Mouse (Mus musculus) MEL (cell line): ENCODE results near the gene Rlf. TPM values are rescaled to one million over a fixed set of nuclear protein-coding genes. Genes with fewer than 3 reads are reported as not detected.
A peak's percentile ranks its signal among the peaks of the same experiment; 100 is the strongest.

Experiments used
- DNase-seq: peaks from one replicate; pipeline ENCODE4 v3.0.0; 2011; ENCODE audit warnings: low read depth, low spot score
- H3K27ac ChIP-seq: 2 replicates; pipeline ENCODE4 v1.5.1; 2012; ENCODE audit warnings: low read depth, mild to moderate bottlenecking, control low read depth, low read length, moderate library complexity; ENCODE audit not compliant: control insufficient read depth
- H3K27me3 ChIP-seq, 2 experiments: fragments of 150-350 bp in 1 of 2; sonication (generic) in 1 of 2; 2 replicates each; pipeline ENCODE4 v1.6.1; 2012; ENCODE audit warnings: low read length in 2 of 2, mild to moderate bottlenecking in 2 of 2, improper control_type of control experiment in 1 of 2, moderate library complexity in 1 of 2; ENCODE audit not compliant: insufficient read depth in 2 of 2, control insufficient read depth in 1 of 2
- H3K36me3 ChIP-seq, 2 experiments: 2 replicates each; pipeline ENCODE4 v1.6.1; 2012 to 2014; ENCODE audit warnings: low read length in 2 of 2, improper control_type of control experiment in 1 of 2, inconsistent platforms in 1 of 2, mild to moderate bottlenecking in 1 of 2; ENCODE audit not compliant: insufficient read depth in 2 of 2, control insufficient read depth in 1 of 2
- H3K4me1 ChIP-seq, 2 experiments: fragments of 150-350 bp in 1 of 2; sonication (generic) in 1 of 2; 2 replicates each; pipeline ENCODE4 v1.6.1; 2012; ENCODE audit warnings: low read length in 2 of 2, improper control_type of control experiment in 1 of 2, mild to moderate bottlenecking in 1 of 2; ENCODE audit not compliant: insufficient read depth in 2 of 2, control insufficient read depth in 1 of 2
- H3K4me3 ChIP-seq, 2 experiments: fragments of 150-350 bp in 1 of 2; sonication (generic) in 1 of 2; 2 replicates each; pipeline ENCODE4 v1.5.1; 2012; ENCODE audit warnings: low read depth in 2 of 2, low read length in 2 of 2, mild to moderate bottlenecking in 2 of 2, moderate library complexity in 2 of 2, control low read depth in 1 of 2, improper control_type of control experiment in 1 of 2; ENCODE audit not compliant: control insufficient read depth in 1 of 2, insufficient read depth in 1 of 2
- H3K79me2 ChIP-seq: 2 replicates; pipeline ENCODE4 v1.6.1; 2012; ENCODE audit warnings: mild to moderate bottlenecking, low read length, moderate library complexity; ENCODE audit not compliant: control insufficient read depth, poor library complexity, insufficient read depth
- H3K9ac ChIP-seq: 2 replicates; pipeline ENCODE4 v1.6.1; 2012; ENCODE audit warnings: low read depth, mild to moderate bottlenecking, control low read depth, low read length, moderate library complexity; ENCODE audit not compliant: control insufficient read depth, poor library complexity, severe bottlenecking
- H3K9me3 ChIP-seq: fragments of 150-350 bp; sonication (generic); replicated peaks from 2 replicates; pipeline ENCODE4 v1.6.1; 2012; ENCODE audit warnings: mild to moderate bottlenecking, low read length, improper control_type of control experiment, moderate library complexity; ENCODE audit not compliant: insufficient read depth
- BHLHE40 ChIP-seq: IDR thresholded peaks from 2 replicates; pipeline ENCODE4 v1.6.1; 2012; ENCODE audit warnings: low read depth, mild to moderate bottlenecking, inconsistent platforms, low read length, improper control_type of control experiment, borderline replicate concordance
- CHD1 ChIP-seq: IDR thresholded peaks from 2 replicates; pipeline ENCODE4 v1.6.1; 2012; ENCODE audit warnings: low read depth, mild to moderate bottlenecking, inconsistent platforms, low read length, improper control_type of control experiment
- CTCF ChIP-seq, 3 experiments: IDR thresholded peaks in 2 of 3; conservative IDR thresholded peaks in 1 of 3; 2 replicates each; pipeline ENCODE4 v1.5.1; 2011 to 2012; ENCODE audit warnings: low read length in 3 of 3, low read depth in 2 of 3, mild to moderate bottlenecking in 2 of 3, improper control_type of control experiment in 1 of 3, inconsistent platforms in 1 of 3, mixed read lengths in 1 of 3, moderate library complexity in 1 of 3; ENCODE audit not compliant: control insufficient read depth in 1 of 3, insufficient read depth in 1 of 3, poor library complexity in 1 of 3, severe bottlenecking in 1 of 3
- E2F4 ChIP-seq: IDR thresholded peaks from 2 replicates; pipeline ENCODE4 v1.6.1; 2011; ENCODE audit warnings: low read depth, low read length, improper control_type of control experiment, borderline replicate concordance
- ELF1 ChIP-seq: IDR thresholded peaks from 2 replicates; pipeline ENCODE4 v1.6.1; 2014; ENCODE audit warnings: low read depth, mild to moderate bottlenecking, inconsistent platforms, low read length, improper control_type of control experiment, moderate library complexity
- EP300 ChIP-seq, 2 experiments: IDR thresholded peaks; 2 replicates each; pipeline ENCODE4 v1.6.1; 2011; ENCODE audit warnings: improper control_type of control experiment in 2 of 2, low read length in 2 of 2, low read depth in 1 of 2, mild to moderate bottlenecking in 1 of 2
- ETS1 ChIP-seq: IDR thresholded peaks from 2 replicates; pipeline ENCODE4 v1.6.1; 2012; ENCODE audit warnings: low read depth, mild to moderate bottlenecking, inconsistent platforms, low read length, improper control_type of control experiment, moderate library complexity
- GATA1 ChIP-seq: IDR thresholded peaks from 2 replicates; pipeline ENCODE4 v1.6.1; 2011; ENCODE audit warnings: low read depth, low read length, improper control_type of control experiment
- HCFC1 ChIP-seq: IDR thresholded peaks from 2 replicates; pipeline ENCODE4 v1.6.1; 2012; ENCODE audit warnings: low read depth, mild to moderate bottlenecking, inconsistent platforms, low read length, improper control_type of control experiment, moderate library complexity
- KAT2A ChIP-seq: conservative IDR thresholded peaks from 2 replicates; pipeline ENCODE4 v1.6.1; 2012; ENCODE audit warnings: low read depth, low read length, improper control_type of control experiment, inconsistent platforms
- MAX ChIP-seq: IDR thresholded peaks from 2 replicates; pipeline ENCODE4 v1.6.1; 2011; ENCODE audit warnings: low read length, improper control_type of control experiment
- MEF2A ChIP-seq: IDR thresholded peaks from 2 replicates; pipeline ENCODE4 v1.6.1; 2014; ENCODE audit warnings: low read depth, mild to moderate bottlenecking, inconsistent platforms, low read length, improper control_type of control experiment; ENCODE audit not compliant: poor library complexity, insufficient replicate concordance, severe bottlenecking; ENCODE audit errors: extremely low read depth
- MXI1 ChIP-seq: IDR thresholded peaks from 2 replicates; pipeline ENCODE4 v1.6.1; 2011; ENCODE audit warnings: mild to moderate bottlenecking, low read depth, low read length, improper control_type of control experiment
- MYB ChIP-seq: IDR thresholded peaks from 2 replicates; pipeline ENCODE4 v1.6.1; 2011; ENCODE audit warnings: mild to moderate bottlenecking, low read depth, low read length, improper control_type of control experiment
- MYC ChIP-seq: IDR thresholded peaks from 2 replicates; pipeline ENCODE4 v1.6.1; 2011; ENCODE audit warnings: low read depth, mild to moderate bottlenecking, low read length, improper control_type of control experiment, moderate library complexity
- NELFE ChIP-seq: IDR thresholded peaks from 2 replicates; pipeline ENCODE4 v1.6.1; 2011; ENCODE audit warnings: low read depth, low read length, improper control_type of control experiment
- NRF1 ChIP-seq: IDR thresholded peaks from 2 replicates; pipeline ENCODE4 v1.6.1; 2014; ENCODE audit warnings: low read depth, mild to moderate bottlenecking, inconsistent platforms, low read length, improper control_type of control experiment, moderate library complexity; ENCODE audit not compliant: poor library complexity, insufficient read depth, severe bottlenecking
- POLR2A ChIP-seq, 2 experiments: IDR thresholded peaks; 2 replicates each; pipeline ENCODE4 v1.6.1; 2011 to 2012; ENCODE audit warnings: low read length in 2 of 2, mild to moderate bottlenecking in 2 of 2, control low read depth in 1 of 2, improper control_type of control experiment in 1 of 2, low read depth in 1 of 2, moderate library complexity in 1 of 2; ENCODE audit not compliant: control insufficient read depth in 1 of 2, insufficient read depth in 1 of 2, poor library complexity in 1 of 2
- POLR2AphosphoS2 ChIP-seq: IDR thresholded peaks from 2 replicates; pipeline ENCODE4 v1.6.1; 2011; ENCODE audit warnings: low read length, improper control_type of control experiment
- RAD21 ChIP-seq: IDR thresholded peaks from 2 replicates; pipeline ENCODE4 v1.6.1; 2011; ENCODE audit warnings: mild to moderate bottlenecking, low read depth, low read length, improper control_type of control experiment
- SMC3 ChIP-seq: IDR thresholded peaks from 2 replicates; pipeline ENCODE4 v1.6.1; 2011; ENCODE audit warnings: low read depth, low read length, improper control_type of control experiment
- TAL1 ChIP-seq: IDR thresholded peaks from 2 replicates; pipeline ENCODE4 v1.6.1; 2012; ENCODE audit warnings: mild to moderate bottlenecking, inconsistent platforms, low read length, moderate library complexity, mixed read lengths
- TBP ChIP-seq: IDR thresholded peaks from 2 replicates; pipeline ENCODE4 v1.8.0; 2011; ENCODE audit warnings: low read depth, low read length, improper control_type of control experiment
- TCF12 ChIP-seq: IDR thresholded peaks from 2 replicates; pipeline ENCODE4 v1.6.1; 2014; ENCODE audit warnings: low read depth, mild to moderate bottlenecking, inconsistent platforms, low read length, improper control_type of control experiment, moderate library complexity
- UBTF ChIP-seq: IDR thresholded peaks from 2 replicates; pipeline ENCODE4 v1.6.1; 2012; ENCODE audit warnings: low read depth, mild to moderate bottlenecking, inconsistent platforms, low read length, improper control_type of control experiment, moderate library complexity, borderline replicate concordance; ENCODE audit not compliant: insufficient read depth
- USF1 ChIP-seq: IDR thresholded peaks from 2 replicates; pipeline ENCODE4 v1.6.1; 2014; ENCODE audit warnings: low read depth, mild to moderate bottlenecking, inconsistent platforms, low read length, improper control_type of control experiment, moderate library complexity
- USF2 ChIP-seq, 2 experiments: IDR thresholded peaks; 2 replicates each; pipeline ENCODE4 v1.6.1; 2011 to 2012; ENCODE audit warnings: improper control_type of control experiment in 2 of 2, low read length in 2 of 2, borderline replicate concordance in 1 of 2, inconsistent platforms in 1 of 2, low read depth in 1 of 2, mild to moderate bottlenecking in 1 of 2; ENCODE audit not compliant: insufficient read depth in 1 of 2
- ZKSCAN1 ChIP-seq: IDR thresholded peaks from 2 replicates; pipeline ENCODE4 v1.6.1; 2012; ENCODE audit warnings: low read depth, mild to moderate bottlenecking, inconsistent platforms, low read length, improper control_type of control experiment, moderate library complexity
- ZMIZ1 ChIP-seq: IDR thresholded peaks from 2 replicates; pipeline ENCODE4 v1.6.1; 2012; ENCODE audit warnings: low read depth, mild to moderate bottlenecking, inconsistent platforms, low read length, improper control_type of control experiment, moderate library complexity
- polyA plus RNA-seq, 2 experiments: library from polyadenylated mRNA; stranded (reverse) in 1 of 2; unstranded in 1 of 2; fragments of >175 nt in 1 of 2; fragments of >200 nt in 1 of 2; gene quantifications; 2 replicates each; pipeline versions ENCODE4 v1.2.1 to v1.2.4; 2012; ENCODE audit warnings: low replicate concordance in 2 of 2, low read depth in 1 of 2; ENCODE audit not compliant: insufficient read length in 2 of 2, insufficient read depth in 1 of 2, missing spikeins in 1 of 2
- total RNA-seq: library from RNA; depleted of rRNA; stranded (reverse); fragments of 300-350 nt; gene quantifications from 2 replicates; pipeline ENCODE4 v1.2.3, GENCODE M21; 2012

Rlf gene
- total and polyA plus RNA-seq, 3 experiments: 14.1 to 54.0 (median 17.3) TPM

GRCm38 (mm10) chr4:121241612-121242000 is 26.7 kb upstream of the Rlf start:
- Histone ChIP-seq H3K27me3 (peaks cover 0 to 4% of the 10 kb centered on the region in 2 experiments; a peak in 3 of 4 replicates), H3K9me3 (no peaks in the 10 kb centered on the region), H3K79me2 (no peaks in the 10 kb centered on the region), H3K9ac (no peak overlapping the region), H3K4me3 (no peak overlapping the region), H3K27ac (no peak overlapping the region), H3K36me3 (no peaks in the 10 kb centered on the region), H3K4me1 (no peaks in the 10 kb centered on the region)
- no peak for TF ChIP-seq POLR2A (IDR thresholded peaks at IDR 0.05; ENCODE audit: control insufficient read depth in 1 of 2, insufficient read depth in 1 of 2, low read depth in 1 of 2, low read length in 2 of 2, poor library complexity in 1 of 2)
- DNase-seq: no peak

DNA sequence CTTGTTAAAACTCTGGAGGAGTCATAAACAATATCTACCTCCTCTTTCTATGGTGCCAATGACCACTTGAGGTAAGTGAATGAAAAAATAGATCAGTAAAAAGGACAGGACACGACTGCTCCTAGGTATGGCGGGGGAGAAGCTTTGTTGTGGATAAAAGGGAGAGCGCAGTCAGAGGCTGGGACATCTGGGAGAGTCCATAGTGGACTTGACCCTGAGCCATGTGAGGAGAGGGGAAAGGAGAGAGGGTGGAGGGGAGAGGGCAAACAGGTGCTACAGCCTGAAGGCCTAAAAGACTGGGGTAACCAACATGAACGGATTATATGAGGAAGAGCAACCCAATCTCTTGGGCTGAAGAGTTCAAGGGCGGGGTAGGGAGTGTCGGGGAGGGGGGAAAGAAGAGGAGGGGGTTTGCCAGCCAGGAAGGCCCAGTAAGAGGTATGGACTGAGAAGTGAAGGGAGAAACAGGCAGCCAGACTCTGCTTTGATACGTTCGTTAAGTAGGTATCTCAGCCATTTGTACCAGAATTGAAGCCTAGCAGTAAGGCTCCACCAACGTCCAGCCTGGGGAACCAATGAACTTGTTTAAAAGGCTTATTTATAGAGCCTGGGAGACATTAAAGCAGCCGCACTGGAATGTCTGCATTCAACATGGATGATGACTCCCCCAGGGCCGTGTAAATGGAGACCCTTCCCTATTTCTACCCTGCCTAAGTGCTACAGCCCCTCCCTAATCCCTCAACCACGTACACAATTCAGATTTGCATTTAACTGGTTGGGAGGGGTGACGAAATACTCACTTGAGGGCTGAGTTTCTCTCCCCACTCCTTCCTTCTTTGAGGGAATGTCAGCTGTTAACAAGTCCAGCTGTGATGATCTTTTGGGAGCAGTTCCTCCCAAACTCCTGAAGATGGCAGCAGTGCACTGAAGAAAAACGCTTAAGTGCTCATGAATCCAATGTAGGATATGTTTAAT is 26.0 kb upstream of the Rlf start:
- Histone ChIP-seq H3K4me3 (no peak overlapping the region), H3K79me2 (no peaks in the 10 kb centered on the region), H3K36me3 (no peaks in the 10 kb centered on the region), H3K4me1 (no peaks in the 10 kb centered on the region), H3K27me3 (peaks cover 0 to 4% of the 10 kb centered on the region in 2 experiments; a peak in 3 of 4 replicates), H3K9ac (no peak overlapping the region), H3K9me3 (no peaks in the 10 kb centered on the region), H3K27ac (no peak overlapping the region)
- peak; percentile 79 for DNase-seq
- TF ChIP-seq CTCF (IDR thresholded peaks at IDR 0.05 in 2 of 3, conservative IDR thresholded peaks at IDR 0.05 in 1 of 3; ENCODE audit: control insufficient read depth in 1 of 3, insufficient read depth in 1 of 3, low read depth in 2 of 3, low read length in 3 of 3, poor library complexity in 1 of 3, severe bottlenecking in 1 of 3) (peak; percentile 59 to 89 (median 83)), KAT2A (no peak), MYB (no peak), POLR2AphosphoS2 (no peak), ETS1 (0 out of 2 replicates have a peak, but pooled peaks have one; percentile 15), CHD1 (no peak), NRF1 (no peak), POLR2A (IDR thresholded peaks at IDR 0.05; ENCODE audit: control insufficient read depth in 1 of 2, insufficient read depth in 1 of 2, low read depth in 1 of 2, low read length in 2 of 2, poor library complexity in 1 of 2) (no peak), TAL1 (no peak), TCF12 (no peak), USF1 (no peak), NELFE (no peak), USF2 (IDR thresholded peaks at IDR 0.05; ENCODE audit: borderline replicate concordance in 1 of 2, insufficient read depth in 1 of 2, low read depth in 1 of 2, low read length in 2 of 2) (no peak), ELF1 (no peak), GATA1 (no peak), MYC (no peak), MXI1 (no peak), E2F4 (no peak), ZMIZ1 (no peak), HCFC1 (no peak), BHLHE40 (peak; percentile 24; the same call in 1 of the 2 replicates), UBTF (no peak), ZKSCAN1 (no peak), RAD21 (peak; percentile 91), TBP (no peak), EP300 (IDR thresholded peaks at IDR 0.05; ENCODE audit: low read depth in 1 of 2, low read length in 2 of 2) (no peak), MAX (no peak), SMC3 (peak; percentile 75), MEF2A (no peak)
